Mouse (Mus musculus) thymus, adult 2 months (tissue): ENCODE results near the gene Nxnl1.

Experiments used
- CTCF ChIP-seq: fragments of 200-500 bp; IDR thresholded peaks from 2 replicates; pipeline ENCODE4 v1.5.1; 2012; ENCODE audit warnings: mild to moderate bottlenecking, control low read depth, low read length, moderate library complexity, borderline replicate concordance; ENCODE audit not compliant: control insufficient read depth, poor library complexity, insufficient read depth; ENCODE audit errors: extremely low read depth
- POLR2A ChIP-seq: fragments of 200-500 bp; IDR thresholded peaks from 2 replicates; pipeline ENCODE4 v1.6.1; 2012; ENCODE audit warnings: mild to moderate bottlenecking, low read length, control low read depth, moderate library complexity; ENCODE audit not compliant: control insufficient read depth, poor library complexity, insufficient read depth; ENCODE audit errors: extremely low read depth

DNA sequence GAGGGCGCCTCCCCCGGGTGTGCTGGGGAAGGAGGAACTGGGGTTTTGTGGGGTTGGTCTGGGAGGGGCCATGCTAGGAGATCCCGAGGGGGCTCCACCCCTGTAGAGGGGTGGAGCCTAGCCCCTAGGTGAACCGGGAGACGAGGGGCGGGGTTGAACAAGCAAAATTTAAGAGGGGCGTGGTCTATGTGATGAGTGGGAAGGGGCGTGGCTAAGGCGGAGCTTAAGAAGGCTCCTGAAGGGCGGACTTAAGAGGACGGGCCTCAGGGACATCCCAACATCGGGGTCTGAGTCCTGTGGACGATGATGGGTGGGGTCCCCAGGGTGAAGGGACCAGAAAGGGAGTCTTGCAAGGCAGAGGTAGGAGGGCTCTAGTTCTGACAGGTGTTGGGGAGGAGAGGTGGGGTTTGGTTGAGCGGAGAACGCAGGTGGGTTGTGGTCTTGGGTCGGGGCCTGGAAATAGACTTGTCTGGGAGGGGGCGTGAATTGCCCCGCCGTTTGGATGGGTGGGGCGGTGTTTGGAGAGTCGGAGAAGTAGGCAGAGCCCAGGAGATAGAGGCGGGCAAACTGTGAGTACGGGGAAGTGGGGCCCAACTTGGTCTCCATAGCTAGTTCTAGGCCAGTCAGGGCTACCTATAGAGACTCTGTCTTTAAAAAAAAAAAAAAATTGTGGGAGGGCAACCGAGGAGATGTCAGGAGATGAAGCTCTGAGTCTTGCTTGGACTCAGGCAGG, 7.3 kb downstream of the Nxnl1 start:
- 0 out of 2 replicates have a peak, but pooled peaks have one; percentile 43 for TF ChIP-seq POLR2A
- peak; percentile 56; the same call in 1 of the 2 replicates for TF ChIP-seq CTCF
